Mouse (Mus musculus): ENCODE measurements around the gene Krit1.

DNA sequence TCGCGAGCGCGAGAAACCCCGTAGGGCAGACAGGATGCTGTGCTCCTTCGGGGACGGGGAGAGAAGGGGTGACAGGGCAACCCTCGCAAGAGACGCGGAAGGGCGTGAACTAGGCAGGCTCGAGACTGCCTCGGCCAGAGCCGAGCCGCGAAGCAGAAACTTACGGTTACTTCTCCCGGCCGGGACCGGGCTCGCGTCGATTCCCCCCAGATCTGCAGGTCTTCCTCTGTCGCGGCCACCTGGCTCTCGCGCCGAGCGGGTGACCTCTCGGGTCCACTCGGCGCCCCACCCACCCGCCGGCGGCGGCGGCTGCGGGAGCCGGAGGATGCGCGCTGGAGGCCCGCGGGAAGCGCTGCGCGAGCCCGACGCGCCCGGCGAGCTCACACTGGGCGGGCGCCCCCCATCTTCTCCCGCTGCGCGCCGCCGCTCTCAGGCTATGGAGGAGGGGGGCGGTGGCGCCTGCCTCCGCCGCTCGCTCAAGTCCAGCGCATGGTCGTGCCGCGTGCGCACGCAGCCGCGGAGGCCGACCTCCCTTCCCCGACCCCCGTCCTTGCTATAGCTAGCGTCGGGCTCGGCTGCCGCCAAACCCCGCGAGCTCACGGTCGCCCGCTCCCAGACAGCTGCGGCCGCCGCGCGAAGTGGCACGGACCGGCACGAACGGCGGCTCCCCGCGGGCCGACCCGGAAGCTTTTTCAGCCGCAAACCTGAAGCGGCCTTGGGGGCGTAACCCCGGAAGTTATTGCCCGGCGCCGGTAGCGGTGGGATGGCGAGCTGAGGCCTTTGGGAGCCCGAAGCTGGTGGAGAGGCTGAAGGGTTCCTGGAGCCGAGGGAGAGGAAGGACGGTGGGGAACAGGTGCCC is at the start of gene Krit1, which contains the start of gene Ankib1:
- no peak for TF ChIP-seq CTCF (IDR thresholded peaks at IDR 0.05; ENCODE audit: low read depth)
- TF ChIP-seq EP300 (IDR thresholded peaks at IDR 0.05; ENCODE audit: low read depth) = no peak
